Mouse (Mus musculus): Measurements from ENCODE around the gene Slc38a10. TPM values are rescaled to one million over a fixed set of nuclear protein-coding genes. Genes with fewer than 3 reads are reported as not detected.

Slc38a10 gene
- total RNA-seq, 4 experiments from 2014 or later: 80.0 to 98.8 (median 89.6) TPM

DNA sequence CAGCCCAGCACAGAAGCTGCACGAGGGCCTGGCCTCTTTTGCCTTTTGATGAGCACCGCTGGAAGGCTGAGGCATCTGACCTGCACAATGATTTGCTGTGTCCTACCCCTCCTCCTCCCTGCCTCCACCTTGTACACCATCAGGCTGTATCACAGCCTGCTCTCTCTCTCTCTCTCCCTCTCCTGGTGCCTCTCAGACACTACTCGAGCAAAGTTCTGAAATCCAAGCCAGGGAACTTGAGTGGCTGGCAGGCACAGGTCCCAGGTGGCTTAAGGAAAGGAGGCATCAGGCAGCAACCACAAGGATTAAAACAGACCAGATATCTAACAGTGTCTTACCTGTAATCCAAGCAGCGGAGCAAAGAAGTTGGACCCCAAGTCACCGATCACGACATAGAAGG lies 10.9 kb downstream of the Slc38a10 start:
- no peak for DNase-seq (ENCODE audit: low spot score in 2 of 2)

DNA sequence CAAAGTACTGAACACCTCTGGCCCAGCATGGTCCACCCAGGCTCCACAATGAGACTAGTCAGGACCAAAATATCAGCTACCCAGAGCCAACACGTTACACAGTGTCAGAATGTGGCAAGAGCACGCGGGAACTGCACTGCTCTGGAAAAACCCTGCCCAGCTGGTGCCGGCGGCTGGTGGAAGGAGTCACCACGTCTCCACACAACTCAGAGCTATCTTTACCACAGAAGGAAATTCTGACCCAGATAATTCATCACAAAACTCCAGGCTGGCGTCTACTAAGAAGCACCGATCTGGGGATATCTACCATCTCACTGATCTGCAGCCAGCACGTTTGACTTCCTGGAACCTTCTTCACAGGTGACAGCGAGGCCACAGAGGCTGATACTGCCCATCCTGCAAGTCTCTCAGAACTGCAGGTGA lies 11.8 kb downstream of the Slc38a10 start:
- peak in 1 of 2 experiments; percentile 34 for DNase-seq (ENCODE audit: low spot score in 2 of 2)

DNA sequence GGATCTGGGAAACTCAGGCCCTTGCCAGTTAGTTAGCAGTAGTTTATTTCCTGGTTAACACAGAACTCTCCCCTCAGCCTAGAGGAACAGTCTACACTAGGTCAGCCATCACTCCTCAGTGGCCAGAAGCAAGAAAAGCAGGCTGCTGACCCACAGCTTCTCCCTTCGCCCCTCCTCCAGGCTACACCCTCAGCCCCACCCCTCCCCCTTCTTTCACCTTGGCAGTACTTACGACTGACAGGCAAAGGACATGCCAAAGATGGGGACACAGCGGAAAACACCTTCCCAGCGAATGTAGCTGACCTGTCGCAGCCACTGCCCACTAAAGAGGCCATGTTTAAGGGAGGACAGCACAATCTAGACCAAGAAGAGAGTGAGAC lies 13.5 kb downstream of the Slc38a10 start:
- DNase-seq (ENCODE audit: low spot score in 2 of 2): no peak

- peak; percentile 46 to 83 for DNase-seq (ENCODE audit: low spot score in 2 of 2)
These were observed 14.1 kb downstream of the Slc38a10 start for GRCm38 (mm10) chr11:120136796-120137624.

- DNase-seq (ENCODE audit: low spot score in 2 of 2): no peak
These were observed 15.0 kb downstream of the Slc38a10 start for GRCm38 (mm10) chr11:120136195-120136594.

GRCm38 (mm10) chr11:120134847-120135530 lies 16.2 kb downstream of the Slc38a10 start:
- DNase-seq (ENCODE audit: low spot score in 2 of 2): no peak

- no peak for DNase-seq (ENCODE audit: low spot score in 2 of 2)
These were observed 17.0 kb downstream of the Slc38a10 start for GRCm38 (mm10) chr11:120134148-120134547.

GRCm38 (mm10) chr11:120129281-120129680 lies 21.9 kb downstream of the Slc38a10 start:
- DNase-seq (ENCODE audit: low spot score in 2 of 2): no peak

DNA sequence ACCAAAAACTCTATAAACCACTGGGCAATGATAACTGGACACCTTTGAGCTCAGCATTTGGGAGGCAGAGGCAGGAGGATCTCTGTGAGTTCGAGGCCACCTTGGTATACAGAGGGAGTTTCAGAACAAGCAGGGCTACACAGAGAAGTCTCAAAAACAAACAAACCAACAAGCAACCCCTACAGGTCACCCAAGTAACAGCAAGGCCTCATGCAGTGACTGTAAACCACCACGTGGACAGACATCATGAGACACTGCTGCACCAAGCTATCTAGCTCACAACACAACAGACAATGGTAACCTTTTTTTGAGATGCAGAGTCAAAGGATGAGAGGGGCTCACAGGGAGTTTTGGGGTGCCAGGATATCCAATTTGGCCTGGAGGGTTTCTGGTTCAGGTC lies 24.3 kb downstream of the Slc38a10 start:
- no peak for DNase-seq (ENCODE audit: low spot score in 2 of 2)

- no peak for DNase-seq (ENCODE audit: low spot score in 2 of 2)
These were observed 29.0 kb downstream of the Slc38a10 start for GRCm38 (mm10) chr11:120122126-120122525.

GRCm38 (mm10) chr11:120120642-120121420 lies 30.3 kb downstream of the Slc38a10 start:
- DNase-seq (ENCODE audit: low spot score in 2 of 2): peak in 1 of 2 experiments; percentile 49

- DNase-seq (ENCODE audit: low spot score in 2 of 2): no peak
These were observed 31.1 kb downstream of the Slc38a10 start for GRCm38 (mm10) chr11:120119936-120120541.

DNA sequence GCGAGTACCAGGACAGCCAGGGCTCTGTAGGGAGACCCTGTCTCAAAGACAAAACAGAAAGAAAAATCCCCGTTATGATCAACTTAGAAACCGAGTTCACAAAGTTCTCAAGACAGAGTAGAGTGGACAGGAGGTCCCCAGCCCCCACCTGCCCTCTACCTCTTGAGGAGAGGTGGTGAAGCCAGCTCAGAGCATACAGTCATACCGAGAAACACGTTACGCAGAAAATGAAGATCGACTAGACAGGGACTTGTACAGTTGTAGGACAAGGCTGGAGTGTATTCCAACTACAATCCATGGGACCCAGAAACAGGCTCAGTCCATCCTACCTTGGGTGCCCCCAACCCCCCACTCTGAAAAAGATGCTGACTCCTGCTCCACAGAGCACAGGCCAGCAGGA lies 32.0 kb downstream of the Slc38a10 start:
- DNase-seq (ENCODE audit: low spot score in 2 of 2): no peak

GRCm38 (mm10) chr11:120117626-120118025 lies 33.5 kb downstream of the Slc38a10 start:
- no peak for DNase-seq (ENCODE audit: low spot score in 2 of 2)

GRCm38 (mm10) chr11:120114488-120115215 lies 36.5 kb downstream of the Slc38a10 start:
- no peak for DNase-seq (ENCODE audit: low spot score in 2 of 2)

DNA sequence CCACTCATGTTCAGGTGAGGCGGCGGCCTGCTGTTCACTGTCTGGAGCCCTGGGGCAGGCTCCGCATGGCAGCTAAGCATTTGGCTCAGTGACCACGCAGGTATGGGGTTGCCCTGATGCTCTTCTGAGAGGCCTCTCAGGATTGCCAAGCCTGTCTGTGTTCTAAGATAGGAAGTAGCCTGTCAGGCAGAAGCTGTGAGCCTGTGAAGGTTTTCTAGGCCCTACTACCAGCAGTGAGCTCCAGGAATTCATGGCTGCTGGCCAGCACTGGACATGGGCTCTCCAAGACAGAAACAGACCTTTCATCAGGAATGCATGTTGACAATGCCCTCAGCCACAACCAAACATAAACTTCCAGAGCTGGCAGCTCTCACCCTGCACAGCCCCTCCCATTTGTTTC lies 39.0 kb downstream of the Slc38a10 start:
- DNase-seq (ENCODE audit: low spot score in 2 of 2): no peak

DNA sequence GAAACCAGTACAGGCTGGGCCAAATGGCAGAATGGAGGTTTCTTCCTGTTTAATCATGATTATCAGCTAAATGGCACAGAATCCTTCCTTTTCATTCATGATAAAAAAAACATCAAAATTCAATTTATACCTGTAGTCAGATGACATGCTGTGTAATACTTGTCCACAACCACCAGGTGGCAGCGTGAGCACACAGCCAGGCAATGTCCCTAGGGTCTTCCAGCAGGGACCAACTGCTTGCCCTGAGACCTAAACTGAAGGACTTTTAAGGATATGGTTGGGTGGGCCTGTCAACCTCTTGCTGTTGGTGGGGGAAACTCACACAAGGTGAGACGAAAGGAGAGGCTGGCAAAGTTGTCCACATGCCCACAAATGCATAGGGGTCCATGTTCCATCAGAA lies 40.1 kb downstream of the Slc38a10 start:
- DNase-seq (ENCODE audit: low spot score in 2 of 2): no peak

DNA sequence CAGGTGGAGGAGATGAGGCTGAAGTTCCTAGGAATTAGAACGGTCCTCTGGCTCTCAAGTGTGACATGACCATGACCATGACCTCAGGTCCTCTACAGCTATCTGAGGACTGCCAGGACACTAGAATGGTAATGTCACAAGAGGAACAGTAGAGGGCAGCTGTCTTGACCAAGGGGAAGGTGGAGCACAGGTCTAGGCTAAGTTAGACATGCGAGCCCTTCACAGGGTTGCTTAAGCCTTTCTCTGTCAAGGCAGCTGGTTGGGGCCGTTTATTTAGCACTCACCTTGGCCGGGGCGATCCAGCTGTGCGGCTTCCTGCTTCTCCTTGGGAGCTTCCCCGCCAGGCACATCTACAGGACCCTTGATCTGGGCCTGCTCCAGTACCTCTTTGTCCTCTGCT lies 40.6 kb downstream of the Slc38a10 start:
- no peak for DNase-seq (ENCODE audit: low spot score in 2 of 2)

DNA sequence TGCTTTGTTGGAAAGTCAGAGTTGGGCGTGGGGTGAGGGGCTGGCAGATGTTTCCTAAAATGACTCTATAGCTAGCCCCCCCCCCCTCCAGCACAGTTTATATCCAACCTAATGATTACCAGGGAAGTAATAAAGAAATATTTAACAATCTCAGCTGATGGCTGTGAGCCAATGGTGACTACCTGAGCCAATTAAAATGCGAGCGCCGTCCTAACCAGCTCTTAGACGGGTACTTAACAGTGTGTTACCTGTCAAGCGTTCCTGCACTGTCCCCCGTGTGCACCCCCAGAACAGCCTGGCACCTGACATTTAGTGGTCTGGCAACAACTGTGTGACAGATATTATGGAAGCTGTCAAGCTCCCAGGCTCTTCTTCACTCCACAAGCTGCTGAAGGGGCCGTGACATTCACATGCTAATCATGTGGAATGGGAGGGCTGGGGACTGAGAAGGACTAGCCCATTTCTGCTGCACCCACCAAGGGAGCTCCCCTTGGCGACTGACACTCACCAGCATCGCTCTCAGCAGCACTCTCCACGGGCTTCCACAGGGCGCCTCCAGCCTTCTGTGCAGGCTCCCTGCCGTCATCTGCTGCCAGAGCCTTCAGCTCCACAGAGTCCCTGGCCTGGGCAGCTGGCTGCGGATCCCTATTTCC lies 41.5 kb downstream of the Slc38a10 start:
- no peak for DNase-seq (ENCODE audit: low spot score in 2 of 2)

DNA sequence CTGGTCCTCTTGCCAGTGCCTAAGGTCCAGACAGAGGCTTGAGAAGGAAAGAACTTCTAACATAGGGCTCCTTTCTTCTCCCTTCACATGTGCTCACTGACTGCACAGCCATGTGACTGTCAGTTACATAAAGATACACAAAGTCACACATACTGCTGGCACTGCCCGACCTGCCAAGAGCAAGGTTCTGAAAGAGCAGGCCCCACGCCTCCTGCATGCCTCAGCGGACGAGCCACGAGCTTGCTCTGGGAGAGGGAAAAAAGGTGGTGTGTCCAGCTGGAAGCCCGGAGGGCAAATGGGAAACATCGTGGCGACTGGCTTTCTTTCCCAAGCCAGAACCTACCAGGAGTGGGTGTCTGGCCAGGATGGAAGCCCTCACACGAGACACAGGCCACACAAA lies 43.4 kb downstream of the Slc38a10 start:
- no peak for DNase-seq (ENCODE audit: low spot score in 2 of 2)
